Mouse (Mus musculus) liver, adult 2 months (tissue): ENCODE measurements at regions not wholly inside any gene's neighbourhood (a gene's known extent, or its start where the extent isn't known, plus 50 kb on each side); places are given as distances from the start of the nearest gene placed in this dataset.

Experiments used
- DNase-seq: peaks from one replicate; pipeline ENCODE4 v3.0.0-alpha.2; 2011; ENCODE audit warnings: low read depth, low spot score; ENCODE audit errors: extremely low read depth
- H3K27ac ChIP-seq: fragments of 200-500 bp; replicated peaks from 2 replicates; pipeline ENCODE4 v1.5.1; 2012; ENCODE audit warnings: low read depth, mild to moderate bottlenecking, control low read depth, inconsistent platforms, low read length; ENCODE audit not compliant: insufficient read depth
- H3K27me3 ChIP-seq: fragments of 200-500 bp; 2 replicates; pipeline ENCODE4 v1.6.1; 2012; ENCODE audit warnings: mild to moderate bottlenecking, moderate library complexity, low read length, inconsistent platforms; ENCODE audit not compliant: control insufficient read depth, insufficient read depth
- H3K36me3 ChIP-seq: fragments of 200-500 bp; 2 replicates; pipeline ENCODE4 v1.6.1; 2012; ENCODE audit warnings: low read length, inconsistent platforms; ENCODE audit not compliant: control insufficient read depth, insufficient read depth
- H3K4me1 ChIP-seq: fragments of 200-500 bp; 2 replicates; pipeline ENCODE4 v1.6.1; 2011; ENCODE audit warnings: low read length; ENCODE audit not compliant: control insufficient read depth, insufficient read depth
- H3K4me3 ChIP-seq: fragments of 200-500 bp; 2 replicates; pipeline ENCODE4 v1.5.1; 2011; ENCODE audit warnings: low read depth, mild to moderate bottlenecking, control low read depth, low read length, moderate library complexity; ENCODE audit not compliant: insufficient read depth
- H3K79me2 ChIP-seq: fragments of 200-500 bp; 2 replicates; pipeline ENCODE4 v1.6.1; 2012; ENCODE audit warnings: inconsistent platforms, mild to moderate bottlenecking, low read length, moderate library complexity; ENCODE audit not compliant: control insufficient read depth, insufficient read depth
- H3K9ac ChIP-seq: fragments of 200-500 bp; 2 replicates; pipeline ENCODE4 v1.6.1; 2012; ENCODE audit warnings: low read depth, mild to moderate bottlenecking, control low read depth, inconsistent platforms, low read length
- CTCF ChIP-seq: fragments of 200-500 bp; IDR thresholded peaks from 2 replicates; pipeline ENCODE4 v1.5.1; 2011; ENCODE audit warnings: low read depth, low read length, control low read depth
- WGBS: fragments of 180-500 bp; shearing (Covaris S2); methylation state at CpG from one replicate; pipeline ENCODE4 v1.1.7; 2018; 5-methylcytosine and 5-hydroxymethylcytosine counted together

DNA sequence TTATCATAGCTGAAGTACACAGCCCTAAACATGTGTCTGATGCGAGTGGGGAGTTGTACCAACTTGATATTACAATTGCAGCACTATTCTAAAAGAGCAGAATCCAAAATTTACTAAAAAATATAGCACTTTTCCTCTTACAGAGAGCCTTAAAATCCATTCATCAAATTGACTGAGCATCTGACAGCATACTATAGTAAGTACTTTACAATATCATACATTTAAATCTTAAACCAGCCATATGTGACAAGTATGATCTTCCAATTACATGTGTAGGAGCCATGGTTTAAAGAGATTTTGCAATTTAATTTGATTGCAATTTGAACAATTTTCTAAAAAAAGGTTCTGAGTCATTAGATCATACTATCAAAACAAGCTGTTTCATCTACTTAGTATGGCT lies 676.9 kb downstream of the Ipo11 start:
- WGBS = 50% methylated on average over 1 of the region's 1 CpGs
- Histone ChIP-seq H3K27me3 (no peaks in the 10 kb centered on the region; the same call in 1 of the 2 replicates), H3K4me3 (no peak overlapping the region), H3K79me2 (no peaks in the 10 kb centered on the region), H3K27ac (no peak overlapping the region), H3K36me3 (no peaks in the 10 kb centered on the region), H3K4me1 (no peaks in the 10 kb centered on the region), H3K9ac (no peak overlapping the region)
- no peak for TF ChIP-seq CTCF
- DNase-seq = no peak
